Mouse (Mus musculus) heart, embryonic 11.5 days (tissue): Measurements from ENCODE around the gene Abl1. TPM values are rescaled to one million over a fixed set of nuclear protein-coding genes. Genes with fewer than 3 reads are reported as not detected.

Source experiments
- ATAC-seq: fragments of 200-750 bp; cut with Nextera tagmentation; replicated peaks from 2 replicates; pipeline ENCODE4 v1.8.0; 2017; ENCODE audit warnings: moderate library complexity; ENCODE audit not compliant: insufficient number of reproducible peaks, low FRiP score, low TSS enrichment
- H3K27ac ChIP-seq: fragments of 300-500 bp; sonication (generic); 2 replicates; pipeline ENCODE4 v1.5.1; 2014; ENCODE audit warnings: mild to moderate bottlenecking, low read depth, low read length
- H3K27me3 ChIP-seq: fragments of 300-500 bp; sonication (generic); 2 replicates; pipeline ENCODE4 v1.6.1; 2014; ENCODE audit warnings: mild to moderate bottlenecking, low read length, mixed read lengths; ENCODE audit not compliant: control insufficient read depth, insufficient read depth
- H3K36me3 ChIP-seq: fragments of 300-500 bp; sonication (generic); 2 replicates; pipeline ENCODE4 v1.6.1; 2014; ENCODE audit warnings: mild to moderate bottlenecking, low read length, moderate library complexity, mixed read lengths; ENCODE audit not compliant: control insufficient read depth, insufficient read depth
- H3K4me1 ChIP-seq: fragments of 300-500 bp; sonication (generic); 2 replicates; pipeline ENCODE4 v1.6.1; 2014; ENCODE audit warnings: low read length; ENCODE audit not compliant: control insufficient read depth, insufficient read depth
- H3K4me2 ChIP-seq: fragments of 300-500 bp; sonication (generic); 2 replicates; pipeline ENCODE4 v1.6.1; 2014; ENCODE audit warnings: mild to moderate bottlenecking, moderate library complexity
- H3K4me3 ChIP-seq: fragments of 300-500 bp; sonication (generic); 2 replicates; pipeline ENCODE4 v1.5.1; 2014; ENCODE audit warnings: low read depth, low read length
- H3K9ac ChIP-seq: fragments of 300-500 bp; sonication (generic); 2 replicates; pipeline ENCODE4 v1.6.1; 2014; ENCODE audit warnings: mild to moderate bottlenecking, low read depth, low read length, moderate library complexity
- H3K9me3 ChIP-seq: fragments of 300-500 bp; sonication (generic); replicated peaks from 2 replicates; pipeline ENCODE4 v1.6.1; 2016; ENCODE audit warnings: low read length; ENCODE audit not compliant: control insufficient read depth
- WGBS: fragments of 180-500 bp; shearing (Covaris S2); extraction: QIAGEN DNeasy Blood & Tissue Kit; methylation state at CpG from one replicate; pipeline ENCODE4 v1.1.7; 2014; ENCODE audit not compliant: insufficient replicate concordance; 5-methylcytosine and 5-hydroxymethylcytosine counted together
- polyA plus RNA-seq: library from polyadenylated mRNA; unstranded; fragments of >200 nt; fragmentation: Nextera tagmentation; extraction: Ambion mirVana; gene quantifications from 2 replicates; pipeline ENCODE4 v1.2.1, GENCODE M21; 2014

Gene Abl1
- polyA plus RNA-seq, 1 experiment from 2014 or later: 29.5 TPM

DNA sequence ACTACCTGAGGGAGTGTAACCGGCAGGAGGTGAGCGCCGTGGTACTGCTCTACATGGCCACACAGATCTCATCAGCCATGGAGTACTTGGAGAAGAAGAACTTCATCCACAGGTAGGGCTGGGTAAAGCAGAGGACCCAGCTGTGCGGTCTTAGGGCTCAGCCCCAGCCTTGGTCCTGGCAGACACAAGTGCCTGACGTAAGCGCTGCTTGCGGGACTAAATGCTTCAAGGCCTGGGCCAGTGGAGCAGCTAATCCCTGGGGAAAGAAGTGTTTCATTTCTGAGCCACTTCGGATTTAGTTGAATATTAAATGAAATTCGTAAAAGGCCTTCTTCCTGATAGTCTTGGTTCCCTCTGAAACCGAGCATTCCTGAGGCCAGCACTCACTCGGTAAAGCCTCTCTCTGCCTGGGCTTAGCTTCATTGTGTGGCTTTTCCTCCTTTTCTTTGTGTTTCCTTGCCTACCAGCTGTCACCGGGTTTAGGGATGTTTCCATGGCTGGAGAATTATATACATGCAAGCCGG lies 102.6 kb downstream of the Abl1 start:
- Histone ChIP-seq H3K27ac (no peak overlapping the region), H3K4me3 (no peak overlapping the region), H3K36me3 (peaks cover 47% of the 10 kb centered on the region), H3K4me2 (no peak overlapping the region), H3K4me1 (no peaks in the 10 kb centered on the region), H3K9ac (no peak overlapping the region), H3K27me3 (no peaks in the 10 kb centered on the region), H3K9me3 (no peaks in the 10 kb centered on the region)
- ATAC-seq: no peak
- WGBS: 89% methylated on average over 13 of the region's 13 CpGs

DNA sequence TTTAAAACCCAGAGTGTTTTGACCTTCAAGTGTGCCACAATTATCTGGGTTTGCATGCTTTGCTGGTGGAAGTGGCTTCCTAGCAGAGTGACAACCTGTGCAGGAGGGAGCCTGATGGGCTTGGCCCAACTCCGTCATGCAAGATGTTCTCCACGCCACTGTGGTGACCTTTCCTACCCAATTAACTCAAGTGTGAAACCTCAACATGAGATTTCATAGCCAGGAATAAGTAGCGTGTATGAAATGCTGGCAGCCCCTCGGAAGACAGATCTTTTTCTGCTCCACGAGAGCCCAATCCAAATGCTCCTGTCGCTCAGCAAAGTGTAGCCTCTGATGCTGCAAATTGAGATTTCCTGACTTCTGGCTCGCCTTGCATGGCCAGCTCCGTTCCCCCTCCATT lies 103.1 kb downstream of the Abl1 start:
- peaks cover 46% of the 10 kb centered on the region for H3K36me3 ChIP-seq
- no peak for ATAC-seq
- 87% methylated on average over 8 of the region's 8 CpGs for WGBS

DNA sequence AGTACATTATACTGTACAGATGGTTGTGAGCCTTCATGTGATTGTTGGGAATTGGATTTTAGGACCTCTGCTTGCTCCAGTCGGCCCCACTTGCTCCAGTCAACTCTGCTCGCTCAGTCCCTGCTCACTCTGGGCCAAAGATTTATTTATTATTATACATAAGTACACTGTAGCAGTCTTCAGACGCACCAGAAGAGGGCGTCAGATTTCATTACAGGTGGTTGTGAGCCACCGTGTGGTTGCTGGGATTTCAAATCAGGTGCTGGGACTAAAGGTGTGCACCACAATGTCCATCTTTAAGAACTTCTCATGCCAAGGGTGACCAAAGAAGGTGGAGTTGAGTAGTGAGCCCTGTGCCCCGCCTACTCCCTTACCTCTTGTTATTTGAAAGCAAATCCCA lies 104.4 kb downstream of the Abl1 start:
- Histone ChIP-seq H3K4me3 (no peak overlapping the region), H3K4me1 (no peaks in the 10 kb centered on the region), H3K9me3 (no peaks in the 10 kb centered on the region), H3K27me3 (no peaks in the 10 kb centered on the region), H3K9ac (no peak overlapping the region), H3K36me3 (peaks cover 50% of the 10 kb centered on the region), H3K27ac (no peak overlapping the region), H3K4me2 (no peak overlapping the region)
- ATAC-seq: no peak
- 78% methylated on average over 6 of the region's 6 CpGs for WGBS

More for the DNA sequence above, 103.1 kb downstream of the Abl1 start:
- H3K27me3 ChIP-seq: no peaks in the 10 kb centered on the region
- no peak overlapping the region for H3K4me3 ChIP-seq
- H3K4me2 ChIP-seq: no peak overlapping the region
- no peak overlapping the region for H3K27ac ChIP-seq
- H3K4me1 ChIP-seq: no peaks in the 10 kb centered on the region
- no peak overlapping the region for H3K9ac ChIP-seq
- H3K9me3 ChIP-seq: no peaks in the 10 kb centered on the region

DNA sequence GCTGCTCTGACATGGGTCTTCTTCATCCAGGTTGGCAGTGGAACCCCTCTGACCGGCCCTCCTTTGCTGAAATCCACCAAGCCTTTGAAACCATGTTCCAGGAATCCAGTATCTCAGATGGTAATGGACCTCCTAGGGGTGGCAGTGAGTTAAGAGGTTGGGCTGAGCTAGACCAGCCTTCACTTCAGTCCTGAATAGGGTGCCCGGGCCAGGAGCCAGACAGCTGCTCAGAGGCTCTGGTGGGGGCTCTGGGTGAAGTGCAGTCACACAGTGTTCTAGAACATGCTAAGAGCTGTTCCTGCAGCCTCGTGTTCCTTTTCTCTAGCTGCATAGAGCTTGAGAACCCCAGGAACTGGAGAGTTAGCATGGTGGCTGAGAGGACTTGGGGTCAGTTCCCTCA lies 108.8 kb downstream of the Abl1 start:
- Histone ChIP-seq H3K9me3 (no peaks in the 10 kb centered on the region), H3K36me3 (peaks cover 65% of the 10 kb centered on the region), H3K27ac (no peak overlapping the region), H3K9ac (no peak overlapping the region), H3K4me1 (no peaks in the 10 kb centered on the region), H3K4me3 (no peak overlapping the region), H3K27me3 (no peaks in the 10 kb centered on the region), H3K4me2 (no peak overlapping the region)
- ATAC-seq: no peak
- WGBS: 83% methylated on average over 3 of the region's 3 CpGs

DNA sequence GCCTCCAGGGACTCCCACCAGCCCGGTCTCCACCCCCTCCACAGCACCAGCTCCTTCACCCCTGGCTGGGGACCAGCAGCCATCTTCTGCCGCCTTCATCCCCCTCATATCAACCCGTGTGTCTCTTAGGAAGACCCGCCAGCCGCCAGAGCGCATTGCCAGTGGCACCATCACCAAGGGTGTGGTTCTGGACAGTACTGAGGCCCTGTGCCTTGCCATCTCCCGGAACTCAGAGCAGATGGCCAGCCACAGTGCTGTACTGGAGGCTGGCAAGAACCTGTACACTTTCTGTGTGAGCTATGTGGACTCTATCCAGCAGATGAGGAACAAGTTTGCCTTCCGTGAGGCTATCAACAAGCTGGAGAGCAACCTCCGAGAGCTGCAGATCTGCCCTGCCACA lies 113.2 kb downstream of the Abl1 start:
- Histone ChIP-seq H3K9me3 (no peaks in the 10 kb centered on the region), H3K4me3 (no peak overlapping the region), H3K4me2 (no peak overlapping the region), H3K27ac (no peak overlapping the region), H3K27me3 (no peaks in the 10 kb centered on the region), H3K4me1 (peaks cover 2% of the 10 kb centered on the region; the same call in 1 of the 2 replicates), H3K36me3 (peaks cover 69% of the 10 kb centered on the region), H3K9ac (no peak overlapping the region)
- ATAC-seq: no peak
- WGBS: 85% methylated on average over 9 of the region's 9 CpGs

DNA sequence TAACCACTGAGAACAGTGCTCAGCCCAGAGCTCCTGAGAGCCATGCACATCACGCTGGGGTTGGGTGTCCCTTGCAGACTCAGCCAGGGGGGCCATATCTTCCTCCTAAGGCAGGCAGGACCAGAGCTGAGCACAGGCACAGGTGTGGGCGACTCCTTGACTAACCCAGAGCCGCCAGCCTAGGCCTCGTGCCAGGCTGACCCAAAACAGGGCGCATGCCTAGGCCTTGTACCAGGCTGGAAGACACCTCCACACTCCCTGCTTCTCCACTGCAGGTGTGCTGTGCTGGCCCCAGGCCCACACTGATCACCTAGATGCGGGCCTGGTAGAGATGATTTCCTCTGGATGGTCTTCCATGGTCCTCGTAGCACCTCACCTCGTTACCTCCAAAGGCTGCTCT lies 114.6 kb downstream of the Abl1 start:
- WGBS: 89% methylated on average over 8 of the region's 8 CpGs
- H3K27ac ChIP-seq: no peak overlapping the region
- no peak overlapping the region for H3K4me3 ChIP-seq
- no peaks in the 10 kb centered on the region for H3K27me3 ChIP-seq
- no peak overlapping the region for H3K9ac ChIP-seq
- ATAC-seq: no peak
- H3K4me2 ChIP-seq: no peak overlapping the region
- H3K4me1 ChIP-seq: peaks cover 2% of the 10 kb centered on the region; the same call in 1 of the 2 replicates
- no peaks in the 10 kb centered on the region for H3K9me3 ChIP-seq
- peaks cover 57% of the 10 kb centered on the region for H3K36me3 ChIP-seq

DNA sequence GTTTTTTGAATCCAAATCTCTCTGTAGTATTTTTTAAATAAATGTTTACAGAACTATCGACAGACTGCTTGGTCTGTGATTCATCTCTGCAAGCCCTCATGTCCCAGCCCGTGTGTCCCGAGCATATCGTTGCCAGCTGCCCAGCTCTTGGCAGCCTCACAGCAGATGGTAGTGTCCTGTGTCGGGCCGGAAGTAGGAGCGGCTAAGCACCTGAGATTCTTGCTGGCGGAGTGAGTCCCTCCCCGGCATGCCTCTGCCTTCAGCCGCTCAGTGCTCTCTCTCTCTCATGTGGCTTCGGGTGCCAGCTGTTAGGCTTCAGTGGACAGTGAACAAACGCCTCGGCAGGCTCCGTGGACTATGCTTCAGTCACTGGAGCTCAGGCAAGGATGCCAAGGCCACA lies 115.3 kb downstream of the Abl1 start:
- 84% methylated on average over 14 of the region's 14 CpGs for WGBS
- H3K36me3 ChIP-seq: peaks cover 50% of the 10 kb centered on the region
- H3K27ac ChIP-seq: no peak overlapping the region
- H3K27me3 ChIP-seq: no peaks in the 10 kb centered on the region
- H3K4me2 ChIP-seq: no peak overlapping the region
- no peak overlapping the region for H3K9ac ChIP-seq
- ATAC-seq: no peak
- H3K4me1 ChIP-seq: peaks cover 4% of the 10 kb centered on the region; the same call in 1 of the 2 replicates
- no peak overlapping the region for H3K4me3 ChIP-seq
- H3K9me3 ChIP-seq: no peaks in the 10 kb centered on the region

DNA sequence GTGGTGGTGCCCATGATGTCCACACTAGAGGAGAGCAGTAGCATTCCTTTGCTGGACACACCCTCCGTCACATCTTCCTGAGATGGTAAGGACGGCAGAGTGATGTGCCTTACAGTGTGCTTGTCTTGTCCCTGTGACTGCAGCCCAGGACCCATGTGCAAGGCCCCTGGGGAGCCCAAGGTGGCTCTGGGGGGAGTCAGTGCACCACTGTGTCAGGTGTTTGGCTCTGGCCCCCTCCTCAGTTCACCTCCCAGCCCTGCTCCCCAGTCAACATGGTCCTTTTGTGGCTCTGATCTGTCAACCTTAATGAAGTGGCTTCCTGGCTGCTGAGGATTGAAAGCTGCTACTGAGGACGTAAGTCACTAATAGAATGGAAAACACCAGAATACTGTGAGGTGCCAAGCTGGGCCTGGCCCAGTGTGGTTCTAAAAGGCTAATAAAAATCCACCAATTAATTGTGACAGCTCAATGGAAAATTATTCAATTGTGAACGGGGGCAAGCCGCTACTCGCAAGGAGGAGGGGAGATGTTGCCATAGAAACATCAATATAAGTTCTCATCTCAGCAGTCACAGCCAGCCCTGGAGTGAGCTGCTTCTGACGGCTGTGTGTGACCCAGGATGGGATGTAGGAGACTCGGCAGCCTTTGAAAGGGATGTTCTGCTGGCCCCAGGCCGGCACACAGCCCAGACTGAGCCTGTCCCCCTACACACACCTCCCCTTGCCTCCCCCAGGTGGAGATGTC lies 118.6 kb downstream of the Abl1 start:
- Histone ChIP-seq H3K9me3 (no peaks in the 10 kb centered on the region), H3K4me1 (peaks cover 8% of the 10 kb centered on the region; the same call in 1 of the 2 replicates), H3K36me3 (peaks cover 21% of the 10 kb centered on the region), H3K27me3 (peaks cover 13% of the 10 kb centered on the region), H3K4me2 (no peak overlapping the region), H3K9ac (no peak overlapping the region), H3K4me3 (no peak overlapping the region), H3K27ac (no peak overlapping the region)
- 59% methylated on average over 9 of the region's 9 CpGs for WGBS
- ATAC-seq: no peak
